Mouse (Mus musculus) liver, embryonic 14.5 days (tissue): ENCODE measurements around the gene Espl1. TPM values are rescaled to one million over a fixed set of nuclear protein-coding genes. Genes with fewer than 3 reads are reported as not detected.

Experiments
- ATAC-seq: fragments of 200-750 bp; cut with Nextera tagmentation; 2 replicates; pipeline ENCODE4 v1.8.0; 2017; ENCODE audit warnings: moderate number of reproducible peaks, mild to moderate bottlenecking, moderate library complexity; ENCODE audit not compliant: insufficient read depth
- DNase-seq, 3 experiments: peaks; one replicate each; pipeline ENCODE4 v3.0.0-alpha.2; 2012 to 2013; ENCODE audit warnings: low read depth in 3 of 3, low spot score in 3 of 3
- H3K27ac ChIP-seq: fragments of 300-500 bp; sonication (generic); 2 replicates; pipeline ENCODE4 v1.5.1; 2014; ENCODE audit warnings: moderate library complexity, mild to moderate bottlenecking, control low read depth, inconsistent platforms
- H3K27me3 ChIP-seq: fragments of 300-500 bp; sonication (generic); 2 replicates; pipeline ENCODE4 v1.6.1; 2014; ENCODE audit warnings: mild to moderate bottlenecking, low read length, moderate library complexity; ENCODE audit not compliant: control insufficient read depth, insufficient read depth
- H3K36me3 ChIP-seq: fragments of 300-500 bp; sonication (generic); replicated peaks from 2 replicates; pipeline ENCODE4 v1.6.1; 2014; ENCODE audit warnings: low read depth; ENCODE audit not compliant: control insufficient read depth, insufficient read depth
- H3K4me1 ChIP-seq, 2 experiments: fragments of 200-500 bp in 1 of 2; fragments of 300-500 bp in 1 of 2; sonication (generic) in 1 of 2; replicated peaks; 2 replicates each; pipeline ENCODE4 v1.6.1; 2012 to 2014; ENCODE audit warnings: antibody characterized with exemption in 1 of 2, inconsistent platforms in 1 of 2, low read length in 1 of 2; ENCODE audit not compliant: control insufficient read depth in 2 of 2, insufficient read depth in 2 of 2
- H3K4me2 ChIP-seq: fragments of 300-500 bp; sonication (generic); 2 replicates; pipeline ENCODE4 v1.6.1; 2014; ENCODE audit warnings: low read depth, mild to moderate bottlenecking, control low read depth, moderate library complexity
- H3K4me3 ChIP-seq, 2 experiments: fragments of 200-500 bp in 1 of 2; fragments of 300-500 bp in 1 of 2; sonication (generic) in 1 of 2; 2 replicates each; pipeline ENCODE4 v1.5.1; 2012 to 2014; ENCODE audit warnings: low read depth in 2 of 2, low read length in 2 of 2, mild to moderate bottlenecking in 2 of 2, control low read depth in 1 of 2, inconsistent platforms in 1 of 2, moderate library complexity in 1 of 2; ENCODE audit not compliant: insufficient read depth in 1 of 2
- H3K9ac ChIP-seq: fragments of 300-500 bp; sonication (generic); replicated peaks from 2 replicates; pipeline ENCODE4 v1.6.1; 2014; ENCODE audit warnings: mild to moderate bottlenecking, control low read depth, moderate library complexity
- H3K9me3 ChIP-seq: fragments of 300-500 bp; sonication (generic); 2 replicates; pipeline ENCODE4 v1.6.1; 2016; ENCODE audit warnings: low read length, mixed read lengths; ENCODE audit not compliant: control insufficient read depth
- CTCF ChIP-seq: IDR thresholded peaks from 2 replicates; pipeline ENCODE4 v1.5.1; 2016; ENCODE audit warnings: antibody characterized with exemption, low read depth, control low read depth
- EP300 ChIP-seq: IDR thresholded peaks from 2 replicates; pipeline ENCODE4 v1.6.1; 2016; ENCODE audit warnings: antibody characterized with exemption, low read depth
- WGBS: fragments of 180-500 bp; shearing (Covaris S2); extraction: QIAGEN DNeasy Blood & Tissue Kit; methylation state at CpG from one replicate; pipeline ENCODE4 v1.1.7; 2014; ENCODE audit not compliant: insufficient replicate concordance; 5-methylcytosine and 5-hydroxymethylcytosine counted together
- polyA plus RNA-seq, 2 experiments: library from polyadenylated mRNA; depleted of rRNA in 1 of 2; stranded (reverse) in 1 of 2; unstranded in 1 of 2; fragments of >200 nt; fragmentation: Nextera tagmentation in 1 of 2; extraction: Ambion mirVana in 1 of 2; gene quantifications; 2 replicates each; pipeline versions ENCODE4 v1.2.1 to v1.2.3; 2012 to 2014

Gene Espl1
- polyA plus RNA-seq, 2 experiments, result 17.0 to 25.6 TPM

DNA sequence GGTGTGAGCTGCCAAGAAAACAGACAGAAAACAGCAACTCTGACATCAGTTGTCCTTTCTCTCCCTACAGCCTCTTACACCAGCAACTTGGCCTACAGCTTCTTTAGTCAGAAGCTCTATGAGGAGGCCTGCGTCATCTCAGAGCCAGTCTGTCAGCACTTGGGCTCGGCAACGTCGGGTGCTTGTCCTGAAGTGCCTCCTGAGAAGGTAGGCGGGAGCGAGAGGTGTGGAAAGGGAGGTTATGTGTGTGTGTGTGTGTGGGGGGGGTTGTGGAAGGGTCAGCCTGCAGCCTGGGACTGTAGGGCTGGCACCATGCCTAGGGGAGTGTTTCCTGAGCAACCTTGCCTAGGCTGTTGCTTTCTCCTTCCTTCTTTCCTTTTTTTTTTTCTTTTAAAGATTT lies 6.5 kb downstream of the Espl1 start:
- H3K9ac ChIP-seq, result no peak overlapping the region
- 86% methylated on average over 6 of the region's 6 CpGs for WGBS
- no peaks in the 10 kb centered on the region for H3K27me3 ChIP-seq
- H3K9me3 ChIP-seq, result no peaks in the 10 kb centered on the region
- H3K27ac ChIP-seq, result no peak overlapping the region
- ATAC-seq (no peak), DNase-seq (no peak)
- peaks cover 85% of the 10 kb centered on the region for H3K36me3 ChIP-seq
- H3K4me2 ChIP-seq, result no peak overlapping the region
- H3K4me3 ChIP-seq, result no peak overlapping the region
- H3K4me1 ChIP-seq, result no peaks in the 10 kb centered on the region
- TF ChIP-seq EP300, result no peak
- TF ChIP-seq CTCF, result no peak

DNA sequence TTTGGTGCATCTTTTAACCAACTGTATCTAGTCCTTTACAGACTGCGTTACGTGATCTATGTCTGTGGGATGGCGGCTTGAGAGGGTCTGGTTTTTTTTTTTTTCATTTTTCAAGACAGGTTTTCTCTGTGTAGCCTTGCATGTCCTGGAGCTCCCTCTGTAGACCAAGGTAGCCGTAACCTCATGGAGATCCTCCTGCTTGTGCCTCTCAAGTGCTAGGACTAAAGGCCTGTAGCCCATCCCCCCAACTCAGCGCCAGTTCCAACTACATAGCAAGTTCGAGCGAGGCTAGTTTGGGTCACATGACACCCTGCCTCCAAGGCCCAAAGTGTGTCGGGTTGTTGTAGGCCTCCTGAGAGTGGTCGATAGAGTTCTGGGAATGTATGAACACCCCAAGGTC lies 12.7 kb downstream of the Espl1 start:
- Histone ChIP-seq H3K27ac (no peak overlapping the region), H3K4me2 (no peak overlapping the region), H3K27me3 (no peaks in the 10 kb centered on the region), H3K36me3 (peaks cover 91% of the 10 kb centered on the region), H3K4me3 (no peak overlapping the region), H3K4me1 (no peaks in the 10 kb centered on the region), H3K9ac (no peak overlapping the region), H3K9me3 (no peaks in the 10 kb centered on the region)
- TF ChIP-seq CTCF (no peak), EP300 (no peak)
- no peak for DNase-seq
- 82% methylated on average over 9 of the region's 9 CpGs for WGBS
- no peak for ATAC-seq

DNA sequence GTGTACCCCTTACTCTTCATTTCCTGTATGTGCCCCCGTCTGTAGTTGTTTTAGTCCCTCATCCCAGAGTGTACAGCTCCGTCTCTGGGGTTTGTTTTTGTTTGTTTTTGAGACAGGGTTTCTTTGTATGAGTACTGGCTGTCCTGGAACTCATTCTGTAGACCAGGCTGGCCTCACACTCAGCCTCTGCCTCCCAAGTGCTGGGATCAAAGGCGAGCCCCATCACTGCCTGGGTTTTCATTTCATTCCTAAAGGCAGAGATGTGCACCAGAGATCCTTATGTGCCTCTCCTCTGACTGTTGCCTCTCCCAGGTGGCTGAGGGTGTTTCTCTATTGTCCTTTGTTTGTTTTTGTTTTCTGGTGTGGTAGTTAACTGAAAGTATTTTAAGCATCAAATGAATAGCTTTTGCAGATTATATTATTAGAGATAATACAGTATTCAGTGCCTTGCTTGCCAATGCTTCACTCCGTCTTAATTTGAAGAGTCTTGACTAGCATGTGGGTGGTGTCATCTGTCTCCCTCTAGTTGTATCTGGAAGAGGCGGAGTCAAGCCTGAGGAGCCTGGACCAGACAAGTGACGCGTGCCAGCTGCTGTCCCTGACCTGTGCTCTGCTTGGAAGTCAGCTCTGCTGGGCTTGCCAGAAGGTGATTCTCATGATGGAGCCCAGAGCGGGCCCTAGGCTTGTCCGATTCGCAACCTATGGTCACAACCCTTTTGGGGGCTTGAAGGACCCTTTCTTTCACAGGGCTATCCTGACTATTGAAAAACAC lies 14.2 kb downstream of the Espl1 start:
- no peak for DNase-seq
- Histone ChIP-seq H3K4me3 (no peak overlapping the region), H3K4me1 (no peaks in the 10 kb centered on the region), H3K36me3 (peaks cover 90% of the 10 kb centered on the region), H3K27me3 (no peaks in the 10 kb centered on the region), H3K9ac (no peak overlapping the region), H3K9me3 (no peaks in the 10 kb centered on the region), H3K27ac (no peak overlapping the region), H3K4me2 (no peak overlapping the region)
- 78% methylated on average over 10 of the region's 10 CpGs for WGBS
- no peak for TF ChIP-seq EP300
- no peak for TF ChIP-seq CTCF
- no peak for ATAC-seq

DNA sequence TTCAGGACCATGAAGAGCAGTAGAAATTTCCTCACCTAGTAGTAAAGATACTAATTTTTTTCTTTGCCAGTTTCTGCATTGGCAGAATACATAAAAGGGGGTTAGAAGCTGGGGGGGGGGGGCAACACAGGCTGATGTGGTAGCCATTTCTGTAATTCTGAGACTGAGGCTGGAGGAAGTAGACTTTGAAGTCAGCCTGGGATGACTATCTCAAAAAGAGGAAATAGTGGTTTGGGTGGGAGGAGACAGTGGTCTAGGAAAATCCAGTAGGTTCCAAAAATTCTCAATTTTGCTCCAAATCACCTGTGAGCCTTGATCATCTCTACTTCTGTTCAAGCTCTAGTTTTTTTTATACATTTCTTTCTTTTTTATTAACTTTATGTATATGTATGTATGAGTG lies 15.4 kb downstream of the Espl1 start:
- no peak for DNase-seq
- Histone ChIP-seq H3K9ac (no peak overlapping the region), H3K4me3 (no peak overlapping the region), H3K36me3 (peaks cover 90% of the 10 kb centered on the region), H3K4me1 (no peaks in the 10 kb centered on the region), H3K4me2 (no peak overlapping the region), H3K27ac (no peak overlapping the region), H3K9me3 (no peaks in the 10 kb centered on the region), H3K27me3 (no peaks in the 10 kb centered on the region)
- ATAC-seq, result no peak
- TF ChIP-seq EP300, result no peak
- no peak for TF ChIP-seq CTCF

DNA sequence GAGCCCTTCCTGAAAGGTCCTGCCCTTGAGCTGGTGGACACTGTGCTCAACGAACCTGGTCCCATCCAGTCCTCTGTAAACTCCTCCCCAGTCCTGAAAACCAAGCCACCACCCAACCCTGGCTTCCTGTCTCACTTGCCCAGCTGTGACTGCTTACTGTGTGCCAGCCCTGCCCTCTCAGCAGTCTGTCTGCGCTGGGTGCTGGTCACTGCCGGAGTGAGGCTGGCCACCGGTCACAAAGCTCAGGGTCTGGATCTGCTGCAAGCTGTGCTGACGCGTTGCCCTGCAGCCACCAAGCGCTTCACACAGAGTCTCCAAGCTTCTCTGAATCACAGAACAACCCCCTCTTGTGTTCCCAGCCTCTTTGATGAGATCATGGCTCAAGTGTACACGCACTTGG lies 19.2 kb downstream of the Espl1 start:
- Histone ChIP-seq H3K4me2 (no peak overlapping the region), H3K27ac (no peak overlapping the region), H3K4me3 (no peak overlapping the region), H3K9me3 (no peaks in the 10 kb centered on the region), H3K9ac (no peak overlapping the region), H3K27me3 (no peaks in the 10 kb centered on the region), H3K36me3 (peaks cover 88% of the 10 kb centered on the region), H3K4me1 (no peaks in the 10 kb centered on the region)
- no peak for DNase-seq
- TF ChIP-seq EP300 (no peak), CTCF (no peak)
- WGBS, result 91% methylated on average over 8 of the region's 8 CpGs
- no peak for ATAC-seq
